Mouse (Mus musculus): Measurements from ENCODE around the gene Ifitm7. TPM values are rescaled to one million over a fixed set of nuclear protein-coding genes. Genes with fewer than 3 reads are reported as not detected.
A peak's percentile ranks its signal among the peaks of the same experiment; 100 is the strongest.
"Not testable (repeated sequence)": the region's sequence is repeated elsewhere in the genome, so short reads cannot be mapped to it uniquely, and the experiment has no call there.

Gene Ifitm7
- polyA plus RNA-seq, 1 experiment from 2014 or later, result 1.0 TPM

- H3K9me3 ChIP-seq (ENCODE audit: control insufficient read depth, low read length), result no peaks in the 10 kb centered on the region
- WGBS, result 86% methylated on average over 11 of the region's 11 CpGs
- no peak overlapping the region for H3K27ac ChIP-seq (ENCODE audit: low read depth, low read length)
- no peaks in the 10 kb centered on the region; the same call in 1 of the 2 replicates for H3K4me1 ChIP-seq (replicated peaks; ENCODE audit: control insufficient read depth, insufficient read depth, low read length)
- H3K9ac ChIP-seq (ENCODE audit: low read depth, low read length), result no peak overlapping the region
- DNase-seq (ENCODE audit: low spot score) (no peak), ATAC-seq (ENCODE audit: low FRiP score) (no peak)
- no peaks in the 10 kb centered on the region for H3K27me3 ChIP-seq (ENCODE audit: control insufficient read depth, insufficient read depth, low read length)
- H3K36me3 ChIP-seq (ENCODE audit: control insufficient read depth, insufficient read depth, low read length), result no peaks in the 10 kb centered on the region
- no peak overlapping the region for H3K4me2 ChIP-seq (replicated peaks; ENCODE audit: low read depth, low read length)
- no peak overlapping the region for H3K4me3 ChIP-seq (ENCODE audit: low read depth, low read length)
These were observed 6.0 kb upstream of the Ifitm7 start for GRCm38 (mm10) chr16:13992518-13993248.

- Histone ChIP-seq H3K36me3 (ENCODE audit: control insufficient read depth, insufficient read depth, low read length) (no peaks in the 10 kb centered on the region), H3K4me1 (replicated peaks; ENCODE audit: control insufficient read depth, insufficient read depth, low read length) (no peaks in the 10 kb centered on the region; the same call in 1 of the 2 replicates), H3K4me2 (replicated peaks; ENCODE audit: low read depth, low read length) (peak overlapping the region; percentile 56), H3K4me3 (ENCODE audit: low read depth, low read length) (peak overlapping the region; percentile 41), H3K9ac (ENCODE audit: low read depth, low read length) (peak overlapping the region; percentile 76), H3K27ac (ENCODE audit: low read depth, low read length) (peak overlapping the region; percentile 66; the same call in 1 of the 2 replicates), H3K9me3 (ENCODE audit: control insufficient read depth, low read length) (no peaks in the 10 kb centered on the region), H3K27me3 (ENCODE audit: control insufficient read depth, insufficient read depth, low read length) (no peaks in the 10 kb centered on the region)
- DNase-seq (ENCODE audit: low spot score) (no peak), ATAC-seq (ENCODE audit: low FRiP score) (peak; percentile 62; the same call in 1 of the 2 replicates)
- 62% methylated on average over 3 of the region's 3 CpGs for WGBS
These were observed 503 bp downstream of the Ifitm7 start for GRCm38 (mm10) chr16:13986197-13986573.

GRCm38 (mm10) chr16:13983161-13983560, 3.5 kb downstream of the Ifitm7 start:
- H3K27me3 ChIP-seq (ENCODE audit: control insufficient read depth, insufficient read depth, low read length), result no peaks in the 10 kb centered on the region
- no peak overlapping the region for H3K4me2 ChIP-seq (replicated peaks; ENCODE audit: low read depth, low read length)
- H3K4me3 ChIP-seq (ENCODE audit: low read depth, low read length), result no peak overlapping the region
- no peak for DNase-seq (ENCODE audit: low spot score)
- H3K9ac ChIP-seq (ENCODE audit: low read depth, low read length), result no peak overlapping the region
- WGBS, result 85% methylated on average over 5 of the region's 5 CpGs
- no peaks in the 10 kb centered on the region for H3K36me3 ChIP-seq (ENCODE audit: control insufficient read depth, insufficient read depth, low read length)
- ATAC-seq (ENCODE audit: low FRiP score), result no peak
- H3K4me1 ChIP-seq (replicated peaks; ENCODE audit: control insufficient read depth, insufficient read depth, low read length), result no peaks in the 10 kb centered on the region; the same call in 1 of the 2 replicates
- no peak overlapping the region for H3K27ac ChIP-seq (ENCODE audit: low read depth, low read length)
- H3K9me3 ChIP-seq (ENCODE audit: control insufficient read depth, low read length), result no peaks in the 10 kb centered on the region

GRCm38 (mm10) chr16:13981726-13982125, 5.0 kb downstream of the Ifitm7 start:
- H3K4me3 ChIP-seq (ENCODE audit: low read depth, low read length); H3K27me3 ChIP-seq (ENCODE audit: control insufficient read depth, insufficient read depth, low read length); H3K9ac ChIP-seq (ENCODE audit: low read depth, low read length); H3K4me2 ChIP-seq (replicated peaks; ENCODE audit: low read depth, low read length); DNase-seq (ENCODE audit: low spot score); H3K27ac ChIP-seq (ENCODE audit: low read depth, low read length); ATAC-seq (ENCODE audit: low FRiP score); H3K4me1 ChIP-seq (replicated peaks; ENCODE audit: control insufficient read depth, insufficient read depth, low read length); H3K36me3 ChIP-seq (ENCODE audit: control insufficient read depth, insufficient read depth, low read length); H3K9me3 ChIP-seq (ENCODE audit: control insufficient read depth, low read length): not testable (repeated sequence)
- 75% methylated on average over 3 of the region's 3 CpGs for WGBS

- H3K4me3 ChIP-seq (ENCODE audit: low read depth, low read length); H3K4me2 ChIP-seq (replicated peaks; ENCODE audit: low read depth, low read length); H3K4me1 ChIP-seq (replicated peaks; ENCODE audit: control insufficient read depth, insufficient read depth, low read length); H3K9ac ChIP-seq (ENCODE audit: low read depth, low read length); H3K36me3 ChIP-seq (ENCODE audit: control insufficient read depth, insufficient read depth, low read length); H3K27ac ChIP-seq (ENCODE audit: low read depth, low read length); H3K27me3 ChIP-seq (ENCODE audit: control insufficient read depth, insufficient read depth, low read length); H3K9me3 ChIP-seq (ENCODE audit: control insufficient read depth, low read length); DNase-seq (ENCODE audit: low spot score); ATAC-seq (ENCODE audit: low FRiP score): not testable (repeated sequence)
- 51% methylated on average over 1 of the region's 1 CpGs for WGBS
These were observed 9.7 kb downstream of the Ifitm7 start for GRCm38 (mm10) chr16:13977026-13977425.

- H3K9me3 ChIP-seq (ENCODE audit: control insufficient read depth, low read length); H3K4me2 ChIP-seq (replicated peaks; ENCODE audit: low read depth, low read length); H3K4me1 ChIP-seq (replicated peaks; ENCODE audit: control insufficient read depth, insufficient read depth, low read length); H3K27ac ChIP-seq (ENCODE audit: low read depth, low read length); H3K27me3 ChIP-seq (ENCODE audit: control insufficient read depth, insufficient read depth, low read length); H3K4me3 ChIP-seq (ENCODE audit: low read depth, low read length); DNase-seq (ENCODE audit: low spot score); ATAC-seq (ENCODE audit: low FRiP score); H3K36me3 ChIP-seq (ENCODE audit: control insufficient read depth, insufficient read depth, low read length); H3K9ac ChIP-seq (ENCODE audit: low read depth, low read length): not testable (repeated sequence)
- WGBS, result 67% methylated on average over 4 of the region's 4 CpGs
These were observed 10.3 kb downstream of the Ifitm7 start for GRCm38 (mm10) chr16:13976358-13976896.

- Histone ChIP-seq H3K27me3 (ENCODE audit: control insufficient read depth, insufficient read depth, low read length) (no peaks in the 10 kb centered on the region), H3K9me3 (ENCODE audit: control insufficient read depth, low read length) (no peaks in the 10 kb centered on the region), H3K27ac (ENCODE audit: low read depth, low read length) (no peak overlapping the region), H3K36me3 (ENCODE audit: control insufficient read depth, insufficient read depth, low read length) (no peaks in the 10 kb centered on the region), H3K4me1 (replicated peaks; ENCODE audit: control insufficient read depth, insufficient read depth, low read length) (no peaks in the 10 kb centered on the region), H3K4me3 (ENCODE audit: low read depth, low read length) (no peak overlapping the region), H3K9ac (ENCODE audit: low read depth, low read length) (no peak overlapping the region), H3K4me2 (replicated peaks; ENCODE audit: low read depth, low read length) (no peak overlapping the region)
- WGBS, result 92% methylated on average over 8 of the region's 8 CpGs
- DNase-seq (ENCODE audit: low spot score) (no peak), ATAC-seq (ENCODE audit: low FRiP score) (no peak)
These were observed 14.6 kb downstream of the Ifitm7 start for GRCm38 (mm10) chr16:13972051-13972450.

- no peak overlapping the region for H3K9ac ChIP-seq (ENCODE audit: low read depth, low read length)
- no peaks in the 10 kb centered on the region for H3K9me3 ChIP-seq (ENCODE audit: control insufficient read depth, low read length)
- no peaks in the 10 kb centered on the region for H3K27me3 ChIP-seq (ENCODE audit: control insufficient read depth, insufficient read depth, low read length)
- 92% methylated on average over 1 of the region's 1 CpGs for whole genome bisulfite sequencing
- no peak overlapping the region for H3K27ac ChIP-seq (ENCODE audit: low read depth, low read length)
- H3K4me3 ChIP-seq (ENCODE audit: low read depth, low read length), result no peak overlapping the region
- H3K36me3 ChIP-seq (ENCODE audit: control insufficient read depth, insufficient read depth, low read length), result no peaks in the 10 kb centered on the region
- no peak overlapping the region for H3K4me2 ChIP-seq (replicated peaks; ENCODE audit: low read depth, low read length)
- H3K4me1 ChIP-seq (replicated peaks; ENCODE audit: control insufficient read depth, insufficient read depth, low read length), result no peaks in the 10 kb centered on the region
- DNase-seq (ENCODE audit: low spot score), result no peak
- no peak for ATAC-seq (ENCODE audit: low FRiP score)
These were observed 17.6 kb downstream of the Ifitm7 start for GRCm38 (mm10) chr16:13969096-13969495.

- Histone ChIP-seq H3K27me3 (ENCODE audit: control insufficient read depth, insufficient read depth, low read length) (no peaks in the 10 kb centered on the region), H3K27ac (ENCODE audit: low read depth, low read length) (no peak overlapping the region), H3K9me3 (ENCODE audit: control insufficient read depth, low read length) (no peaks in the 10 kb centered on the region), H3K4me1 (replicated peaks; ENCODE audit: control insufficient read depth, insufficient read depth, low read length) (no peaks in the 10 kb centered on the region), H3K9ac (ENCODE audit: low read depth, low read length) (no peak overlapping the region), H3K36me3 (ENCODE audit: control insufficient read depth, insufficient read depth, low read length) (no peaks in the 10 kb centered on the region), H3K4me3 (ENCODE audit: low read depth, low read length) (no peak overlapping the region), H3K4me2 (replicated peaks; ENCODE audit: low read depth, low read length) (no peak overlapping the region)
- ATAC-seq (ENCODE audit: low FRiP score) (no peak), DNase-seq (ENCODE audit: low spot score) (no peak)
- WGBS, result 62% methylated on average over 1 of the region's 1 CpGs
These were observed 24.6 kb downstream of the Ifitm7 start for GRCm38 (mm10) chr16:13962053-13962452.
